Mouse (Mus musculus) forebrain, postnatal 0 days (tissue): Measurements from ENCODE around the gene Plcb1. TPM values are rescaled to one million over a fixed set of nuclear protein-coding genes. Genes with fewer than 3 reads are reported as not detected.
A peak's percentile ranks its signal among the peaks of the same experiment; 100 is the strongest.

Source experiments
- ATAC-seq: fragments of 200-750 bp; cut with Nextera tagmentation; 2 replicates; pipeline ENCODE4 v1.8.0; 2017; ENCODE audit warnings: mild to moderate bottlenecking, moderate library complexity
- DNase-seq: peaks from one replicate; pipeline ENCODE4 v3.0.0-alpha.2; 2015
- H3K27ac ChIP-seq: fragments of 300-500 bp; sonication (generic); 2 replicates; pipeline ENCODE4 v1.5.1; 2014; ENCODE audit warnings: low read depth, mild to moderate bottlenecking, antibody characterized with exemption, low read length, moderate library complexity, mixed read lengths
- H3K27me3 ChIP-seq: fragments of 300-500 bp; sonication (generic); 2 replicates; pipeline ENCODE4 v1.6.1; 2014; ENCODE audit warnings: mild to moderate bottlenecking, low read length, mixed read lengths; ENCODE audit not compliant: insufficient read depth
- H3K36me3 ChIP-seq: fragments of 300-500 bp; sonication (generic); 2 replicates; pipeline ENCODE4 v1.6.1; 2014; ENCODE audit warnings: mild to moderate bottlenecking, moderate library complexity; ENCODE audit not compliant: insufficient read depth
- H3K4me1 ChIP-seq: fragments of 300-500 bp; sonication (generic); 2 replicates; pipeline ENCODE4 v1.6.1; 2014; ENCODE audit warnings: antibody characterized with exemption; ENCODE audit not compliant: insufficient read depth
- H3K4me2 ChIP-seq: fragments of 300-500 bp; sonication (generic); 2 replicates; pipeline ENCODE4 v1.6.1; 2014; ENCODE audit warnings: low read depth, mild to moderate bottlenecking, moderate library complexity
- H3K4me3 ChIP-seq: fragments of 300-500 bp; sonication (generic); 2 replicates; pipeline ENCODE4 v1.5.1; 2014; ENCODE audit warnings: low read depth, low read length, mixed read lengths
- H3K9ac ChIP-seq: fragments of 300-500 bp; sonication (generic); 2 replicates; pipeline ENCODE4 v1.6.1; 2014; ENCODE audit warnings: mild to moderate bottlenecking
- H3K9me3 ChIP-seq: fragments of 300-500 bp; sonication (generic); 2 replicates; pipeline ENCODE4 v1.6.1; 2016; ENCODE audit warnings: low read length
- CTCF ChIP-seq: sonication (generic); IDR thresholded peaks from 2 replicates; pipeline ENCODE4 v1.5.1; 2016; ENCODE audit warnings: antibody characterized with exemption, control low read depth, low read depth
- WGBS: fragments of 180-500 bp; shearing (Covaris S2); extraction: QIAGEN DNeasy Blood & Tissue Kit; methylation state at CpG from one replicate; pipeline ENCODE4 v1.1.7; 2014; 5-methylcytosine and 5-hydroxymethylcytosine counted together
- polyA plus RNA-seq: library from polyadenylated mRNA; unstranded; fragments of >200 nt; fragmentation: Nextera tagmentation; extraction: Ambion mirVana; gene quantifications from 2 replicates; pipeline ENCODE4 v1.2.1, GENCODE M21; 2015
- total RNA-seq: library from RNA; depleted of rRNA; stranded (reverse); fragments of >200 nt; gene quantifications from 2 replicates; pipeline ENCODE4 v1.2.3, GENCODE M21; 2014

Gene Plcb1
- total and polyA plus RNA-seq, 2 experiments from 2014 or later = 37.7 to 61.8 TPM

- H3K9ac ChIP-seq = no peak overlapping the region
- no peak for TF ChIP-seq CTCF
- H3K4me2 ChIP-seq = no peak overlapping the region
- no peaks in the 10 kb centered on the region for H3K36me3 ChIP-seq
- no peak overlapping the region for H3K4me3 ChIP-seq
- 59% methylated on average over 2 of the region's 2 CpGs for WGBS
- H3K27me3 ChIP-seq = no peaks in the 10 kb centered on the region
- no peaks in the 10 kb centered on the region for H3K4me1 ChIP-seq
- no peak overlapping the region for H3K27ac ChIP-seq
- no peaks in the 10 kb centered on the region for H3K9me3 ChIP-seq
- DNase-seq = no peak
- peak; percentile 53; the same call in 1 of the 2 replicates for ATAC-seq
Measured at GRCm38 (mm10) chr2:134914091-134914550, 128.3 kb downstream of the Plcb1 start.

GRCm38 (mm10) chr2:134915035-134915434 lies 129.2 kb downstream of the Plcb1 start:
- ATAC-seq (no peak), DNase-seq (no peak)
- H3K4me1 ChIP-seq = no peaks in the 10 kb centered on the region
- 69% methylated on average over 3 of the region's 3 CpGs for WGBS
- no peaks in the 10 kb centered on the region for H3K36me3 ChIP-seq
- no peak for TF ChIP-seq CTCF
- no peak overlapping the region for H3K4me2 ChIP-seq
- no peaks in the 10 kb centered on the region for H3K27me3 ChIP-seq
- no peak overlapping the region for H3K9ac ChIP-seq
- H3K9me3 ChIP-seq = no peaks in the 10 kb centered on the region
- no peak overlapping the region for H3K27ac ChIP-seq
- no peak overlapping the region for H3K4me3 ChIP-seq

- DNase-seq (no peak), ATAC-seq (no peak)
- Histone ChIP-seq H3K4me3 (no peak overlapping the region), H3K9me3 (no peaks in the 10 kb centered on the region), H3K27me3 (no peaks in the 10 kb centered on the region), H3K27ac (no peak overlapping the region), H3K36me3 (no peaks in the 10 kb centered on the region), H3K4me2 (no peak overlapping the region), H3K9ac (no peak overlapping the region), H3K4me1 (0 out of 2 replicates have a peak, but pooled peaks cover 6% of the 10 kb centered on the region)
- WGBS = 68% methylated on average over 9 of the region's 9 CpGs
- no peak for TF ChIP-seq CTCF
Measured at GRCm38 (mm10) chr2:134920611-134921280, 134.9 kb downstream of the Plcb1 start.

- DNase-seq (no peak), ATAC-seq (no peak)
- Histone ChIP-seq H3K4me3 (no peak overlapping the region), H3K36me3 (no peaks in the 10 kb centered on the region), H3K27me3 (no peaks in the 10 kb centered on the region), H3K4me1 (0 out of 2 replicates have a peak, but pooled peaks cover 6% of the 10 kb centered on the region), H3K9ac (no peak overlapping the region), H3K4me2 (no peak overlapping the region), H3K27ac (no peak overlapping the region), H3K9me3 (no peaks in the 10 kb centered on the region)
- 58% methylated on average over 10 of the region's 10 CpGs for WGBS
- no peak for TF ChIP-seq CTCF
Measured at GRCm38 (mm10) chr2:134922636-134923375, 136.9 kb downstream of the Plcb1 start.

- 73% methylated on average over 4 of the region's 4 CpGs for WGBS
- DNase-seq = no peak
- H3K4me1 ChIP-seq = peaks cover 10% of the 10 kb centered on the region; the same call in 1 of the 2 replicates
- H3K4me3 ChIP-seq = no peak overlapping the region
- TF ChIP-seq CTCF = peak; percentile 40
- H3K36me3 ChIP-seq = no peaks in the 10 kb centered on the region
- H3K9ac ChIP-seq = no peak overlapping the region
- no peak overlapping the region for H3K4me2 ChIP-seq
- no peaks in the 10 kb centered on the region for H3K27me3 ChIP-seq
- no peak overlapping the region for H3K27ac ChIP-seq
- no peaks in the 10 kb centered on the region for H3K9me3 ChIP-seq
- no peak for ATAC-seq
Measured at GRCm38 (mm10) chr2:134924143-134924655, 138.3 kb downstream of the Plcb1 start.

- peaks cover 14% of the 10 kb centered on the region; the same call in 1 of the 2 replicates for H3K4me1 ChIP-seq
- ATAC-seq (no peak), DNase-seq (no peak)
- H3K27me3 ChIP-seq = no peaks in the 10 kb centered on the region
- WGBS = 87% methylated on average over 1 of the region's 1 CpGs
- no peaks in the 10 kb centered on the region for H3K9me3 ChIP-seq
- H3K9ac ChIP-seq = no peak overlapping the region
- no peak for TF ChIP-seq CTCF
- H3K4me3 ChIP-seq = no peak overlapping the region
- H3K27ac ChIP-seq = 0 out of 2 replicates have a peak overlapping the region, but pooled peaks have one; percentile 21
- no peak overlapping the region for H3K4me2 ChIP-seq
- H3K36me3 ChIP-seq = no peaks in the 10 kb centered on the region
Measured at GRCm38 (mm10) chr2:134926266-134926665, 140.4 kb downstream of the Plcb1 start.

- no peaks in the 10 kb centered on the region for H3K36me3 ChIP-seq
- H3K4me3 ChIP-seq = no peak overlapping the region
- ATAC-seq (no peak), DNase-seq (no peak)
- no peak overlapping the region for H3K9ac ChIP-seq
- 19% methylated on average over 5 of the region's 5 CpGs for WGBS
- no peak for TF ChIP-seq CTCF
- H3K4me2 ChIP-seq = no peak overlapping the region
- H3K9me3 ChIP-seq = no peaks in the 10 kb centered on the region
- no peak overlapping the region for H3K27ac ChIP-seq
- H3K4me1 ChIP-seq = peaks cover 12% of the 10 kb centered on the region; the same call in 1 of the 2 replicates
- H3K27me3 ChIP-seq = no peaks in the 10 kb centered on the region
Measured at GRCm38 (mm10) chr2:134927072-134927471, 141.2 kb downstream of the Plcb1 start.
